Comparison of ENCODE assay signal across 9 mouse cellular contexts in genomic region chr6:37593033-37593374, GRCm38 (mm10).
DNase-seq lines count a peak whose midpoint lies in the region; ATAC-seq and TF ChIP-seq lines count a peak whose summit lies in the region.
"Had no signal": no experiment of that assay in that cellular context is flagged by ENCODE, and none has a peak within 500 bp of the region (broad histone marks: within the 10 kb centered on the region; RNA-seq: fewer than 3 reads in every experiment).

No protein-coding gene starts in this region.

- H3K4me1 ChIP-seq in heart, embryonic 12.5 days (replicated peaks), result peaks cover 9% of the 10 kb centered on the region
- peaks cover 50% of the 10 kb centered on the region for H3K4me1 ChIP-seq in E14TG2a.4 (replicated peaks; ENCODE audit: low read depth, low read length)
- H3K4me1 ChIP-seq in forebrain, embryonic 12.5 days, result peaks cover 47% of the 10 kb centered on the region
- peaks cover 3% of the 10 kb centered on the region; the same call in 1 of the 2 replicates for H3K4me1 ChIP-seq in limb, embryonic 15.5 days

- no peak overlapping the region for H3K9ac ChIP-seq in heart, embryonic 12.5 days
- H3K9ac ChIP-seq in forebrain, embryonic 12.5 days, result peak overlapping the region; percentile 12; the same call in 1 of the 2 replicates
- H3K9ac ChIP-seq in limb, embryonic 15.5 days, result no peak overlapping the region
- H3K9ac ChIP-seq: lung, embryonic 15.5 days had no signal

- 61% methylated on average over 6 of the region's 6 CpGs for WGBS in heart, embryonic 12.5 days
- 6% methylated on average over 6 of the region's 6 CpGs for WGBS in forebrain, embryonic 12.5 days
- WGBS in limb, embryonic 15.5 days, result 68% methylated on average over 6 of the region's 6 CpGs

- no peak for TF ChIP-seq CTCF in E14TG2a.4 (conservative IDR thresholded peaks at IDR 0.05; ENCODE audit: low read length)

- no peaks in the 10 kb centered on the region for H3K36me3 ChIP-seq in heart, embryonic 12.5 days
- H3K36me3 ChIP-seq in E14TG2a.4 (ENCODE audit: insufficient read depth, low read length), result no peaks in the 10 kb centered on the region
- no peaks in the 10 kb centered on the region for H3K36me3 ChIP-seq in forebrain, embryonic 12.5 days (replicated peaks)
- no peaks in the 10 kb centered on the region for H3K36me3 ChIP-seq in limb, embryonic 15.5 days
- H3K36me3 ChIP-seq: lung, embryonic 15.5 days had no signal

- H3K27me3 ChIP-seq in heart, embryonic 12.5 days (replicated peaks), result no peaks in the 10 kb centered on the region
- no peaks in the 10 kb centered on the region for H3K27me3 ChIP-seq in E14TG2a.4 (ENCODE audit: insufficient read depth, low read length)
- H3K27me3 ChIP-seq in forebrain, embryonic 12.5 days, result no peaks in the 10 kb centered on the region
- H3K27me3 ChIP-seq in limb, embryonic 15.5 days, result no peaks in the 10 kb centered on the region
- H3K27me3 ChIP-seq: lung, embryonic 15.5 days had no signal

- H3K4me2 ChIP-seq in heart, embryonic 12.5 days, result no peak overlapping the region
- peak overlapping the region; percentile 42 for H3K4me2 ChIP-seq in forebrain, embryonic 12.5 days
- no peak overlapping the region for H3K4me2 ChIP-seq in limb, embryonic 15.5 days
- H3K4me2 ChIP-seq: lung, embryonic 15.5 days had no signal

- no peak for DNase-seq in heart, postnatal 10 days
- DNase-seq in urinary bladder, postnatal 4 days (ENCODE audit: low spot score in 2 of 2), result no peak
- DNase-seq in c-Kit-positive CD71-positive TER-119-positive erythroid progenitor cells, embryonic 14.5 days (ENCODE audit: low spot score), result no peak
- no peak for DNase-seq in cerebellum, adult 11-12 months

- no peak overlapping the region for H3K4me3 ChIP-seq in heart, embryonic 12.5 days
- H3K4me3 ChIP-seq in E14TG2a.4 (replicated peaks; ENCODE audit: low read length), result peak overlapping the region; percentile 30; the same call in 1 of the 2 replicates
- H3K4me3 ChIP-seq in forebrain, embryonic 12.5 days (replicated peaks), result peak overlapping the region; percentile 19; the same call in 1 of the 2 replicates
- no peak overlapping the region for H3K4me3 ChIP-seq in limb, embryonic 15.5 days
- H3K4me3 ChIP-seq: lung, embryonic 15.5 days had no signal

- peak overlapping the region; percentile 59; the same call in 1 of the 2 replicates for H3K27ac ChIP-seq in heart, embryonic 12.5 days (ENCODE audit: poor library complexity, severe bottlenecking)
- peak overlapping the region; percentile 95 for H3K27ac ChIP-seq in forebrain, embryonic 12.5 days
- 0 out of 2 replicates have a peak overlapping the region, but pooled peaks have one; percentile 11 for H3K27ac ChIP-seq in limb, embryonic 15.5 days
- H3K27ac ChIP-seq: lung, embryonic 15.5 days had no signal

- intact Hi-C loops in heart, postnatal 10 days (cut with DNase I), result loop anchor here (5.0 kb wide), 3 partner anchors 129 to 414 kb away; no protein-coding TSS in a partner anchor

- no peak for ATAC-seq in heart, embryonic 12.5 days (ENCODE audit: insufficient number of reproducible peaks, low FRiP score)
- ATAC-seq in forebrain, embryonic 12.5 days (ENCODE audit: low FRiP score), result peak; percentile 40
- ATAC-seq in limb, embryonic 15.5 days (ENCODE audit: insufficient number of reproducible peaks, low FRiP score, low TSS enrichment, low read depth), result no peak

- H3K9me3 ChIP-seq in heart, embryonic 12.5 days (replicated peaks), result no peaks in the 10 kb centered on the region
- peaks cover 25% of the 10 kb centered on the region for H3K9me3 ChIP-seq in E14TG2a.4 (ENCODE audit: low read length)
- H3K9me3 ChIP-seq in forebrain, embryonic 12.5 days, result no peaks in the 10 kb centered on the region
- no peaks in the 10 kb centered on the region for H3K9me3 ChIP-seq in limb, embryonic 15.5 days
- H3K9me3 ChIP-seq: lung, embryonic 15.5 days had no signal

Comparison
In these comparisons a context has a peak if more than half of its experiments do, and no peak if none do; other contexts are left out.
1. H3K27ac ChIP-seq: peak in every context shown above with its lines; median percentile 95 in forebrain, embryonic 12.5 days; 59 in heart, embryonic 12.5 days; 11 in limb, embryonic 15.5 days.
2. H3K4me3 ChIP-seq: peak in E14TG2a.4 (single experiment) and forebrain, embryonic 12.5 days (single experiment); none in heart, embryonic 12.5 days (single experiment) and limb, embryonic 15.5 days (single experiment).